Mouse (Mus musculus) megakaryocyte, embryonic 14.5 days (primary cell): ENCODE measurements around the gene Lrrc28.

Experiments used
- FLI1 ChIP-seq: IDR thresholded peaks from 2 replicates; pipeline ENCODE4 v1.6.1; 2012; ENCODE audit warnings: low read length, inconsistent platforms, mixed read lengths
- GATA1 ChIP-seq: IDR thresholded peaks from 3 replicates; pipeline ENCODE4 v1.6.1; 2012; ENCODE audit warnings: mixed read lengths, low read length, inconsistent platforms, borderline replicate concordance

- TF ChIP-seq GATA1 (no peak), FLI1 (no peak)
These were observed 28.6 kb upstream of the Lrrc28 start for GRCm38 (mm10) chr7:67673656-67674055.
